Mouse (Mus musculus) adrenal gland, postnatal 10 days (tissue): ENCODE data around the gene Tm7sf2. TPM values are rescaled to one million over a fixed set of nuclear protein-coding genes. Genes with fewer than 3 reads are reported as not detected.
A peak's percentile ranks its signal among the peaks of the same experiment; 100 is the strongest.
"Not testable (repeated sequence)": the region's sequence is repeated elsewhere in the genome, so short reads cannot be mapped to it uniquely, and the experiment has no call there.

Source experiments
- DNase-seq: peaks from one replicate; pipeline ENCODE4 v3.0.0; 2021; ENCODE audit warnings: mixed read lengths
- total RNA-seq, 2 experiments: library from RNA; stranded (reverse); gene quantifications; 2 replicates each; pipeline ENCODE4 v1.2.3; 2021

Tm7sf2 gene
- total RNA-seq, 2 experiments from 2014 or later = 14.3 to 15.9 TPM

DNA sequence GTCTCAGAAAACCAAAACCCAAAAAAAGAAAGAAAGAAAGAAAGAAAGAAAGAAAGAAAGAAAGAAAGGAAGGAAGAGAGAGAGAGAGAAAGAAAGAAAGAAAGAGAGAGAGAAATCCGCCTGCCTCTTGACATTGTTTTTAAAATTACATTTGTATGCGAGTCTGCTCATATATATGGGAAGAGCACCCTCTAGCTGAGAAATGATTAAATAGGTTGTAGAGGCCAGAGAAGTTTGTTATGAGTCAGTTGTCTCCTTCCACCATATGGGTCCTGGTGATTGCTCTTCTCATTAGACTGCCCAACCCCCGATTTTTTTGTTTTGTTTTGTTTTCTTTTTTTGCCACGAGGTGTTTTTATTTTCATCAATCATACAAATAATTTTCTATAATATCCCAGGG, 24.1 kb downstream of the Tm7sf2 start:
- not testable (repeated sequence) for DNase-seq

GRCm38 (mm10) chr19:6042293-6042692, 25.9 kb downstream of the Tm7sf2 start:
- DNase-seq = no peak

DNA sequence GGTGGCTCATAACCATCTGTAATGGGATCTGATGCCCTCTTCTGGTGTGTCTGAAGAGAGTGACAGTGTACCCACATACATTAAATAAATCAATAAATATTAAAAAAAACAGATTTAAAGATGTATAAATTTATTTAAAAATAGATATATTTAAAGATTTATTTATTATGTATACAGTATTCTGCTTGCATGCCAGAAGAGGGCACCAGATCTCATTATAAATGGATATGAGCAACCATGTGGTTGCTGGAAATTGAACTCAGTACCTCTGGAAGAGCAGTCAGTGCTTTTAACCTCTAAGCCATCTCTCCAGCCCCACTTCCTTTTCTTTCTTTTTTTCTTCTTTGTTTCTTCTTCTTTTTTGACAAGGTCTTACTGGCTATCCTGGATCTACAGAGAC, 28.2 kb downstream of the Tm7sf2 start:
- DNase-seq = no peak

DNA sequence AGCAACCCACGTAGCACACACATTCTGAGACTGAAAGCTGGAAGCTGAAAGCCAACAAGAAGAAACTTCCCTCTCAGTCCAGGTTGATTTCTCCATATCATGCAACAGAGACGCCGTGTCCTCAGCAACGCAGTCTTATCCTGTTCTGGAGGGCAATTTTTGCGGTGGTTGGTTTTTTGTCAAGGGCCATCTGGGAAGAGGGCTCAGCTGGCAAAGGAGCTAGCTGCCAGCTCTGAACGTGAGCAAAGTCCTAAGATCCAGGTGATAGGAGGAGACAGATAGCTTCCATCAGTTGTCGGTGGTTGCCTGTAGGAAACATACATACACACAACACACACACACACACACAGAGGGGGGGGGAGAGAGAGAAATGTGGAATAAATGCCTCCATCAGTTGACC, 29.8 kb downstream of the Tm7sf2 start:
- no peak for DNase-seq

- no peak for DNase-seq
These were observed 30.5 kb downstream of the Tm7sf2 start for GRCm38 (mm10) chr19:6037695-6038094.

DNA sequence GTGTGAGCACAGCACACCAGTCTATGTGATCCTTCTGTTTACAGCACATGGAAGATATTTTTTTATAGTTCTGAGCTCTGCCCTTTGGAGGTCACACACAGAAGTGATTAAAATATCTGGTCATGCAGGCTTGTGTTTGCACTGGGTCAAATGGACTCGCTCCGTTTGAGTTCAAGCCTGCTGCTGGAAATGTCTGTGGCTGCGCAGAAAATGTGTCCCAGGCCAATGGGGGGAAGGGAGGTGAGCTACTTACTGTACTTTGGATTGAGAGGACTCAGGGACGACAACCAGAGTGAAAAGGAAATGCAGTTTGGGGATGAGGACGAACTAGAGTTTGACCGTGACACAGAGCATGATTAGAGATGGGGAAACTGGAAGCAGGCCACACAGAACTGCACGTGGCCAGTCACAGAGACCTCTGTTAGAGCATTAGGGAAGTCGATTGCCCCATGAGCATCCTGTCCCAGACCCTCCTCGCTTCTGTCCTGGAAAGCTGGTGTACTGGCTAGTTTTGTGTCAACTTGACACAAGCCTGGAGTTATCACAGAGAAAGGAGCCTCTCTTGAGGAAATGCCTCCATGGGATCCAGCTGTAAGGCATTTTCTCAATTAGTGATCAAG, 32.1 kb downstream of the Tm7sf2 start:
- DNase-seq = no peak

- DNase-seq = no peak
These were observed 37.5 kb downstream of the Tm7sf2 start for GRCm38 (mm10) chr19:6030520-6031280.

- no peak for DNase-seq
These were observed 38.7 kb downstream of the Tm7sf2 start for GRCm38 (mm10) chr19:6029426-6029825.

DNA sequence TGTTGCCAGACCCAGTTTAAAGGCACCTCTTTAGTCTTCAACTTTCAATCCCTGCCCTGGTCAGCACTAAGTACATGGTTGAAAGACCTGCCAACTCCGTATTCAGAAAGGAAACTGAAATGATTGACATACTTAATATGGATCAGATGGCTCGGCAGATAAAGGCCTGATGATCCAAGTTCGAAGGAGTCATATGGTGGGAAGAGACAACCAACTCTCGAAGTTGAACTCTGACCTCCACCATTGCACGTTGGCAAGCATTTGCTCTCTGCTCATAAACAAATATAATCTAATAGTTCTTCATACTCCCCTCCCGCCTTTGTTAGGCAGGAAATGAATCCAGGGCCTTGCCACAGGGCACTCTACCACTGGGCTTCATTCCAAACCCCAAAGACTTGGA, 39.2 kb downstream of the Tm7sf2 start:
- DNase-seq = no peak

GRCm38 (mm10) chr19:6023930-6024329, 44.2 kb downstream of the Tm7sf2 start:
- DNase-seq = peak; percentile 63

- no peak for DNase-seq
These were observed 45.1 kb downstream of the Tm7sf2 start for GRCm38 (mm10) chr19:6023059-6023458.

- DNase-seq = no peak
These were observed 47.9 kb downstream of the Tm7sf2 start for GRCm38 (mm10) chr19:6020276-6020675.

DNA sequence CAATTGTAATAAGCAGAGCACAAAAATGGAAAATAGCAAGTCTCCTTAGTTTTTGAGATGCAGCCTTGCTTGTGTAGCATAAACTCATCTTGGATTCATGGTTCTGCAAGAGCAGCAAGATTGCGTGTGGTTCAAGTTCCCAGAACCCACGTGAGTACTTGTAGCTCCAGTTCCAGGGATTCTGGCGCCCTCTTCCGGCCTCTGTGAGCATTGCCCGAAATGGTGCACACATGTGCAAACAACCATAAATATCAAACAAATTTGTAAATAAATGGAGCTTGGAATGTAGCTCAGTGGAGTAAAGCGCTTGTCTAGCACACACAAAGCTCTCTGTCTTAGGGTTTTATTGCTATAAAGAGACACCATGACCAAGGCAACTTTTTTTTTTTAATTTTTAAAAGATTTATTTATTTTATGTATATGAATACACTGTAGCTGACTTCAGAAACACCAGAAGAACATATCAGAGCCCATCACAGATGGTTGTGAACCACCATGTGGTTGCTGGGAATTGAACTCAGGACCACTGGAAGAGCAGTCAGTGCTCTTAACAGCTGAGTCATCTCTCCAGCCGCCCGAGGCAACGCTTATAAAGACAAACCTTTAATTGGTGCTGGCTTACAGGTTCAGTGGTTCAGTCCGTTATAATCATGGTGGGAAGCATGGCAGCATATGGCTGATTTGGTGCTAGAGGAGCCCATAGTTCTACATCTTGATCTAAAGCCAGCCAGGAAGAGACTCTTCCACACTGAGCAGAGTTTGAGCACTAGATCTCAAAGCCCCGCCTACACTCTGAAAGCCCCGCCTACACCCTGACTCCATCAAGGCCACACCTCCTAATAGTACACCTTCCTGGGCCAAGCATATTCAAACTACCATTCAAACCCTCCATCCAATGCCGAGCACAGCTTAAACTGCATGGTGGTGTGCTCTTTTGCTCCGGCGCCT, 49.8 kb downstream of the Tm7sf2 start:
- DNase-seq = peak; percentile 93

- DNase-seq = no peak
These were observed 51.6 kb downstream of the Tm7sf2 start for GRCm38 (mm10) chr19:6016532-6016931.

DNA sequence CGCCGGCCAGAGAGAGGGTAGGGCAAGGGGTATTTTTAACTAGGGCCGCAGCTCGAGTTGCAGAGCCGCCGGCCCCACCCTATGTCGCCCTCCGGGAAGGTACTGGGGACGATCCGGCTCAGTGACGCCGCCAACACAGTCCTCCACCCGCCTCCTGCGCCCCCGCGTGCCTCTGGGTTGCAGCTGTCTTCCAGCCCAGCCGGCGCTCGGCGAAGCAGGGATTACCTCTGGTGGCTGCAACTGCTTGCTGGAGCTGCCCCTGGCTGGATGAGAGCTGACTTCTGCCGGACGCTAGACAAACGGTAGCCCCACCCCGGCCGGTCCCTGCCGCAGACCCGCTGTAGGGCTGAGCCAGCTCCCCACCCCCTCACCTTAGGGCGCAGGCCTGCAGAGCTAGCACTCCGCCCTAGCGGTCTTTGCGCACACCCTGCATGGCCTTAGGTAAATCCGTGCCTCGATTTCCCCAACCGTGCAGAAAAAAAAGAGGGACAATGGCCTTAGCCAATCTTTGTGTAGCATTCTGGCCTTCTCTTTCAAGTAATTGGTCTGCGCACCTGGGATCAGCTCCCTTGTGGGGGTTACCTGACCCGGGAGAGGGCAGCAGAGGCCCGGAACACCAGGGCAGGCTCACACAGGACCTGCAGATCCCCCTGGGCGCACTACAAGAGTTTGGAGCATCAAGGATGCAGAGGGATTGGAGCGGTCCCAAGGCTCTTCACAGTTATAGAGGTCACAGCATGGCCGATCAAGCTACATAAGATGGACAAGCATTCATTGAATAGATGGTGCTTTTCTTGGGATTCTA, 52.5 kb downstream of the Tm7sf2 start, which contains the start of gene Capn1:
Gene Capn1, minus strand, starts transcription at position 387 of the 805 bp plus-strand sequence.
- peak; percentile 81 for DNase-seq

DNA sequence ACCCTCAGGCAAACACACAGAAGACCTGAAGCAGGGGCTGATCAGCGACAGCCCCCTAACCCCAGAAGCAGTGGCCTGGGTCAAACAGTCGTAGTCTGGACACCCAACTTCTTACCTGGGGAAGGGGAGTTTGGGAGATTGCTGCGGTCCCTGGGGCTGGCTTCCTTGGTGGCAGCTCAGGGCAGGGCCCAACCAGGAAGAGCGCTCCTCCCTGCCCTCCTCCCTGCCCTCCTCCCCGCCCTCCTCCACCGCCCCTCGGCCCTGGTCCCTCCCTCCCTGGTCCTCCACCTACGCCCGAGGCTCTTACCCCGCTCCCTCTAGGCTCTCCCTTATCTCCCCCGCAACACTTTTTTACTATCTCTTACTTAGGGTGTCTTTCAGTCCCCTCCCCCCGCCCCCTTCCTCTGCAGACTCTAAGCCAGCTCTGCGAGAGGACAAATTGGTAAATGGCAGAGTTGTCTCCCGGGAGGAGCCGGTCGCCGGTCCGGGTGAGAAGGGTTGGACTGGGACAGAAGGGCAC, 53.1 kb downstream of the Tm7sf2 start:
- peak; percentile 64 for DNase-seq

- DNase-seq = no peak
These were observed 54.5 kb downstream of the Tm7sf2 start for GRCm38 (mm10) chr19:6013691-6014090.
